Mouse (Mus musculus) lung, postnatal 4 days (tissue): ENCODE results near the gene Snx1.
A peak's percentile ranks its signal among the peaks of the same experiment; 100 is the strongest.

Experiments
- DNase-seq, 2 experiments: peaks; one replicate each; pipeline ENCODE4 v3.0.0; 2021

Snx1 gene

GRCm38 (mm10) chr9:66126456-66127192 is at the start of gene Snx1, which contains the start of gene Ciao2a:
Gene Snx1 (minus strand): TSS chr9:66126587.
Gene Ciao2a (plus strand): TSS chr9:66126611.
- peak; percentile 95 for DNase-seq

GRCm38 (mm10) chr9:66174985-66175384 is 48.6 kb upstream of the Snx1 start:
- DNase-seq, result no peak

- DNase-seq, result no peak
These were observed 47.0 kb upstream of the Snx1 start for GRCm38 (mm10) chr9:66173316-66173855.

GRCm38 (mm10) chr9:66171275-66171921 is 45.0 kb upstream of the Snx1 start:
- DNase-seq, result peak in 1 of 2 experiments; percentile 52

GRCm38 (mm10) chr9:66170506-66170905 is 44.1 kb upstream of the Snx1 start:
- DNase-seq, result no peak

GRCm38 (mm10) chr9:66168233-66168632 is 41.8 kb upstream of the Snx1 start:
- peak in 1 of 2 experiments; percentile 59 for DNase-seq

GRCm38 (mm10) chr9:66167222-66167621 is 40.8 kb upstream of the Snx1 start:
- DNase-seq, result no peak

- DNase-seq, result no peak
These were observed 36.6 kb upstream of the Snx1 start for GRCm38 (mm10) chr9:66162995-66163394.

- no peak for DNase-seq
These were observed 33.8 kb upstream of the Snx1 start for GRCm38 (mm10) chr9:66160155-66160554.

GRCm38 (mm10) chr9:66158885-66159430 is 32.6 kb upstream of the Snx1 start:
- no peak for DNase-seq

GRCm38 (mm10) chr9:66157958-66158830 is 31.8 kb upstream of the Snx1 start, which contains the start of gene Dapk2:
Gene Dapk2 (plus strand): TSS chr9:66158223.
- peak; percentile 91 for DNase-seq

GRCm38 (mm10) chr9:66155534-66155933 is 29.1 kb upstream of the Snx1 start:
- no peak for DNase-seq

GRCm38 (mm10) chr9:66154013-66154412 is 27.6 kb upstream of the Snx1 start:
- DNase-seq, result no peak

- no peak for DNase-seq
These were observed 27.2 kb upstream of the Snx1 start for GRCm38 (mm10) chr9:66153594-66153993.

GRCm38 (mm10) chr9:66152011-66152410 is 25.6 kb upstream of the Snx1 start:
- no peak for DNase-seq

- DNase-seq, result no peak
These were observed 19.8 kb upstream of the Snx1 start for GRCm38 (mm10) chr9:66146141-66146540.

GRCm38 (mm10) chr9:66144248-66144647 is 17.9 kb upstream of the Snx1 start:
- peak in 1 of 2 experiments; percentile 79 for DNase-seq

- DNase-seq, result no peak
These were observed 15.9 kb upstream of the Snx1 start for GRCm38 (mm10) chr9:66142265-66142664.

GRCm38 (mm10) chr9:66138193-66138592 is 11.8 kb upstream of the Snx1 start:
- DNase-seq, result no peak

- DNase-seq, result peak in 1 of 2 experiments; percentile 31
These were observed 9.6 kb upstream of the Snx1 start for GRCm38 (mm10) chr9:66135967-66136366.

- peak in 1 of 2 experiments; percentile 37 for DNase-seq
These were observed 5.1 kb upstream of the Snx1 start for GRCm38 (mm10) chr9:66131466-66131865.

GRCm38 (mm10) chr9:66127884-66128283 is 1.5 kb upstream of the Snx1 start:
- no peak for DNase-seq

- DNase-seq, result no peak
These were observed 783 bp upstream of the Snx1 start for GRCm38 (mm10) chr9:66127193-66127546.
